Mouse (Mus musculus): Measurements from ENCODE around the gene Hpse2. TPM values are rescaled to one million over a fixed set of nuclear protein-coding genes. Genes with fewer than 3 reads are reported as not detected.

Gene Hpse2
- polyA plus RNA-seq, 1 experiment: 0.36 TPM

DNA sequence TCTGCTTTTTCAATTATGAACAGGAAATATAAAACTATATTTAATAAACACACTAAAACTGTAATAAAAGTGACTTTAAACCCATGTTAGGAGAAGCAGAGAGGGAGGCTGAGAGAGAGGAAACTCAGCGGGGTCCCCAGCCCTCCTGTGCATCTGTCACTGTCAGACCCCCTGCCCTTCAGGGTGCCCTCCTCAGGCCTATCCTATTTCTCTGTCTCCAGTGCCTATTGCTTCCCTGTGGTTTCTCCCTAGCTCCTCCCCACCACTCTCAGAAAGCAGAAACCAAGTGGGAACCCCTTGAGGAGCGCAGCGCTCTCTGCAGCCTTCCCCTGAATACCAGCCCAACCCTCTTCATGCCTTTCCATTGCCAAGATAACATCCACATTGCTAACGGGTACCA lies 510.5 kb downstream of the Hpse2 start:
- DNase-seq: no peak
- H3K27me3 ChIP-seq (ENCODE audit: control insufficient read depth, insufficient read depth, low read length): no peaks in the 10 kb centered on the region
- no peak overlapping the region for H3K27ac ChIP-seq (ENCODE audit: control insufficient read depth, insufficient read depth, low read length)
- TF ChIP-seq POLR2A (IDR thresholded peaks at IDR 0.05; ENCODE audit: control insufficient read depth, extremely low read depth, insufficient read depth, low read length, poor library complexity) (no peak), CTCF (IDR thresholded peaks at IDR 0.05; ENCODE audit: borderline replicate concordance, control insufficient read depth, extremely low read depth, insufficient read depth, low read length, poor library complexity) (no peak)
- H3K4me1 ChIP-seq (replicated peaks; ENCODE audit: control insufficient read depth, insufficient read depth, low read length): no peaks in the 10 kb centered on the region
- 90% methylated on average over 4 of the region's 4 CpGs for WGBS
- H3K4me3 ChIP-seq (ENCODE audit: control insufficient read depth, insufficient read depth, low read length): no peak overlapping the region
- no peaks in the 10 kb centered on the region for H3K36me3 ChIP-seq (ENCODE audit: control insufficient read depth, insufficient read depth, low read length)

DNA sequence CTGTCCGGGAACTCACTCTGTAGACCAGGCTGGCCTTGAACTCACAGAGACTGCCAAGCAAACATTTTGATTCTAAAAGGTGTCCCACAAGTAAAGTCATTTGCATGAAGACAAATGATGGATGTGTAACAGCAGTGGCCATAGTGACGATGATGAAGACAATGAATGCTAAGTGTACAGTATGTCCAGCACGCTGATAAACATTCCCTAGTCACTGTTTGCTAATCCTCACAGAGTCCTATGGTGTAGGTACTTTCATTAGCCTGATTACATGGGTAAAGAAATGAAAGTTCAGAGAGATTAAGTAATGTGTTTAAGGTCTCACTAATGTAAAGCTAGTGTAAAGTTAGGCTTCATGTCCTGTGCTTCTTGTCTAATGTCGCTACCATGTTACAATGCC lies 511.6 kb downstream of the Hpse2 start:
- H3K27me3 ChIP-seq (ENCODE audit: control insufficient read depth, insufficient read depth, low read length): no peaks in the 10 kb centered on the region
- WGBS: 91% methylated on average over 4 of the region's 4 CpGs
- no peak for DNase-seq
- TF ChIP-seq CTCF (IDR thresholded peaks at IDR 0.05; ENCODE audit: borderline replicate concordance, control insufficient read depth, extremely low read depth, insufficient read depth, low read length, poor library complexity) (no peak), POLR2A (IDR thresholded peaks at IDR 0.05; ENCODE audit: control insufficient read depth, extremely low read depth, insufficient read depth, low read length, poor library complexity) (no peak)
- no peaks in the 10 kb centered on the region for H3K4me1 ChIP-seq (replicated peaks; ENCODE audit: control insufficient read depth, insufficient read depth, low read length)
- H3K4me3 ChIP-seq (ENCODE audit: control insufficient read depth, insufficient read depth, low read length): no peak overlapping the region
- H3K27ac ChIP-seq (ENCODE audit: control insufficient read depth, insufficient read depth, low read length): no peak overlapping the region
- H3K36me3 ChIP-seq (ENCODE audit: control insufficient read depth, insufficient read depth, low read length): no peaks in the 10 kb centered on the region

DNA sequence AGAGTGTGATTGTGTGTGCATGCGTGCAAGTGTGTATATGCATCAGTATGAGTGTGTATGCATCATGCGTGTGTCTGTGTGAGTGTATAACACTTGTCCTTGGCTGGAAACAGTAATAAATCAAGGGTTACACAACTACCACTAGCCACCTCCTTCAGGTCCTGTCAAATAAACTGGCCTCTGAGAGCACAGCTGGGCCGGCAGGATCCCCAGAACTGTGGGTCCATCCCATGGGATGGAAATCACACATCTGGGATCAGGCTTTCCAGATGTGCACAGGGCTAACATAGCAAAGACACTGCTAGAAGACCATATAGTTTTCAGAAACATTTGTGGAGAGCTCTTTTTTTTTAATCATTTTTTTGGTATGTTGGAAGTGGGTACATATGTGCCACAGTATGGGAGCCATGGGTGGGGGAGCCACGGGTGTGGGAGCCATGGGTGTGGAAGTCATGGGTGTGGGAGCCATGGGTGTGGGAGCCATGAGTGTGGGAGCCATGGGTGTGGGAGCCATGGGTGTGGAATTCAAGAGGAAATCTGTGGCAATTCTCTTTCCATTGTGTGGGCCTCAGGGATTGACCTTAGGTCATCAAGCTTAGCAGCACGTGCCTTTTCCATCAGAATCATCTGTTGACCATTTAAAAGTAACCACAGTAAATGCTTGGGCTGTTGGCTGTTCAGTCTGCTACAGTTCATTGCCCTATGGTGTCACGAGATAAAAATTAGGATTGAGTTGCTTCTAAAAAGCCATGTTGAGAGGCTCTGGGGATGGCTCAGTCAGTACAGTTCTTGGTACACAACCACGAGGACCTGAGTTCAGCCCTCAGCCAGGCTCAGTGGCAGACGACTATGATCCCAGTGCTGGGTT lies 518.3 kb downstream of the Hpse2 start:
- TF ChIP-seq POLR2A (IDR thresholded peaks at IDR 0.05; ENCODE audit: control insufficient read depth, extremely low read depth, insufficient read depth, low read length, poor library complexity) (no peak), CTCF (IDR thresholded peaks at IDR 0.05; ENCODE audit: borderline replicate concordance, control insufficient read depth, extremely low read depth, insufficient read depth, low read length, poor library complexity) (no peak)
- DNase-seq: no peak
- Histone ChIP-seq H3K4me1 (replicated peaks; ENCODE audit: control insufficient read depth, insufficient read depth, low read length) (no peaks in the 10 kb centered on the region), H3K4me3 (ENCODE audit: control insufficient read depth, insufficient read depth, low read length) (no peak overlapping the region), H3K36me3 (ENCODE audit: control insufficient read depth, insufficient read depth, low read length) (no peaks in the 10 kb centered on the region), H3K27ac (ENCODE audit: control insufficient read depth, insufficient read depth, low read length) (no peak overlapping the region), H3K27me3 (ENCODE audit: control insufficient read depth, insufficient read depth, low read length) (no peaks in the 10 kb centered on the region)
- WGBS: 90% methylated on average over 8 of the region's 8 CpGs

DNA sequence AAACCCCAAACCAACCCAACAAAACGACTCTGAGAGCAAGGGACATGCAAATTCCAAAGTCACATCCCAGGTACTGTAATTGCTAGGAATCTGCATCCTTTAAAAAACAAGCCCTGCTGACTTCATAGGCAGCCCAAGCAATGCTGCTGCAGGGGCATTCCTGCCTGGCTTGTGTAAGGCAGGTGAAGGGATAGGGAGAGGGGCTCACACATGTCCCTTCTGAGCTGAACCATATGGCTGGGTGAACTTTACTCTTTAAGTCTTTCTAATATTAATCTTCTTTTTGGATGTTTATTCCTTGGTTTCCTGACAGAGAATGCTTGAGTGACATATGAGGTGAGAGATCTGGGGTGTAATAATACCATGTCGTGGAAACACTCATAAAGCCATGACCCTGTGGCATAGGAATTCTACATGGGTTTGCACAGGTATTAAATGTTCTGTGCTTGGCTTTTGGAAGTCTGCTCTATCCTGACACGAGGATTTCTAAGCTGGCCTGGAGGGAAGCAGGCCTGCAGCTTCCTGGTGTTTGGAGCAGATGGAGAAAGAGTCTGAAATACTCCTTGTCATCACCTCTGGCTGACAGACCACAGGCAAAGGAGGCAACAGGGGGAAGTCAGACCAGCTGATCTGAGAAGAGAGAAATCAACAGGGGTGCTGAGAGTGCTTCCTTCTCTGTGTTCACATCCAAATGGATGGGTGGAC lies 519.0 kb downstream of the Hpse2 start:
- H3K36me3 ChIP-seq (ENCODE audit: control insufficient read depth, insufficient read depth, low read length): no peaks in the 10 kb centered on the region
- H3K4me3 ChIP-seq (ENCODE audit: control insufficient read depth, insufficient read depth, low read length): no peak overlapping the region
- no peaks in the 10 kb centered on the region for H3K27me3 ChIP-seq (ENCODE audit: control insufficient read depth, insufficient read depth, low read length)
- H3K4me1 ChIP-seq (replicated peaks; ENCODE audit: control insufficient read depth, insufficient read depth, low read length): no peaks in the 10 kb centered on the region
- peak overlapping the region; percentile 24; the same call in 1 of the 2 replicates for H3K27ac ChIP-seq (ENCODE audit: control insufficient read depth, insufficient read depth, low read length)
- WGBS: 66% methylated on average over 3 of the region's 3 CpGs
- DNase-seq: no peak
- no peak for TF ChIP-seq POLR2A (IDR thresholded peaks at IDR 0.05; ENCODE audit: control insufficient read depth, extremely low read depth, insufficient read depth, low read length, poor library complexity)

DNA sequence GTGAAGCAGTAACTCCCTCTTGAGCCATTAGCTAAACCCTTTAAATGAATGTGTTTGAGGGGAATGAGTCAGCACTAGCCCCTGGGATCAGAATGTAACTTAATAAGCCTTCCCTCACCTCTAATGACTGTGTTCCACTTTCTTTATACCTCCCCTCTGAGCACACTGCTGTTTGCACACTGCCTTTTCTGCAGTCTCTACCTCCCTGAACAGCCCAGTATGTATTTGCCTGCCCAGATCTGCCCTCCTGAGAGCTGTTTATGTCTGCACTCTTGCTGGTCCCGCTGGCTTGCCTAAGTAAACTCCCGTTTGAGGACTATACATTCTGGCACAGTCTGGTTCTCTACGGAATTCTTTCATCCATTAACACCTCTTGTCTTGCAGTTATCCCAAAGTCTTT lies 525.1 kb downstream of the Hpse2 start:
- H3K36me3 ChIP-seq (ENCODE audit: control insufficient read depth, insufficient read depth, low read length): no peaks in the 10 kb centered on the region
- no peaks in the 10 kb centered on the region for H3K27me3 ChIP-seq (ENCODE audit: control insufficient read depth, insufficient read depth, low read length)
- no peaks in the 10 kb centered on the region for H3K4me1 ChIP-seq (replicated peaks; ENCODE audit: control insufficient read depth, insufficient read depth, low read length)
- H3K4me3 ChIP-seq (ENCODE audit: control insufficient read depth, insufficient read depth, low read length): no peak overlapping the region
- DNase-seq: no peak
- TF ChIP-seq POLR2A (IDR thresholded peaks at IDR 0.05; ENCODE audit: control insufficient read depth, extremely low read depth, insufficient read depth, low read length, poor library complexity) (no peak), CTCF (IDR thresholded peaks at IDR 0.05; ENCODE audit: borderline replicate concordance, control insufficient read depth, extremely low read depth, insufficient read depth, low read length, poor library complexity) (no peak)
- WGBS: 88% methylated on average over 3 of the region's 3 CpGs
- no peak overlapping the region for H3K27ac ChIP-seq (ENCODE audit: control insufficient read depth, insufficient read depth, low read length)

DNA sequence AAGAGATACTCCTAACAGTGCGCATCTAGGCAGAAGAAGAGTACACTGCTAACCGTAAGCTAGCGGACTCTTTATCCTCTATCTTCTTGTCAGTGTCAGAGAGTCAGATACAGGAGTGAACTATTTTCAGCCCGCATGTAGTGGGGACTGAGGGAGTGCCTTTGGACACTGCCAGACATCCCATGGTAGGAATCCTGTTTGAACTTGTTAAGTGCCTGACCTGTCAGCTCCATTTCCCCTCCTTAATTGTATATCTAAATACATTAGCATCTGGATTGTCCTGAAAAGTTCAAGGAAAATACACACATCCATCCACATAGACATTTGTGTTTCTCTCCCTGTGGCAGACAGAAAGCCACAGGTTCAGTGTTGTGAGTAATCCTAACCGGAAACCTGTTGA lies 531.1 kb downstream of the Hpse2 start:
- no peak for DNase-seq
- Histone ChIP-seq H3K27me3 (ENCODE audit: control insufficient read depth, insufficient read depth, low read length) (no peaks in the 10 kb centered on the region), H3K4me1 (replicated peaks; ENCODE audit: control insufficient read depth, insufficient read depth, low read length) (no peaks in the 10 kb centered on the region), H3K36me3 (ENCODE audit: control insufficient read depth, insufficient read depth, low read length) (no peaks in the 10 kb centered on the region), H3K4me3 (ENCODE audit: control insufficient read depth, insufficient read depth, low read length) (no peak overlapping the region), H3K27ac (ENCODE audit: control insufficient read depth, insufficient read depth, low read length) (no peak overlapping the region)
- WGBS: 93% methylated on average over 5 of the region's 5 CpGs
- TF ChIP-seq CTCF (IDR thresholded peaks at IDR 0.05; ENCODE audit: borderline replicate concordance, control insufficient read depth, extremely low read depth, insufficient read depth, low read length, poor library complexity) (no peak), POLR2A (IDR thresholded peaks at IDR 0.05; ENCODE audit: control insufficient read depth, extremely low read depth, insufficient read depth, low read length, poor library complexity) (no peak)

Data from thymus, adult 2 months (tissue).